Mouse (Mus musculus): Measurements from ENCODE around the gene Cmah. TPM values are rescaled to one million over a fixed set of nuclear protein-coding genes. Genes with fewer than 3 reads are reported as not detected.

The Cmah gene
- 0.04 and 0.17 TPM in 2 replicates for polyA plus RNA-seq (2015; fragmentation: Nextera tagmentation; extraction: Ambion mirVana)

DNA sequence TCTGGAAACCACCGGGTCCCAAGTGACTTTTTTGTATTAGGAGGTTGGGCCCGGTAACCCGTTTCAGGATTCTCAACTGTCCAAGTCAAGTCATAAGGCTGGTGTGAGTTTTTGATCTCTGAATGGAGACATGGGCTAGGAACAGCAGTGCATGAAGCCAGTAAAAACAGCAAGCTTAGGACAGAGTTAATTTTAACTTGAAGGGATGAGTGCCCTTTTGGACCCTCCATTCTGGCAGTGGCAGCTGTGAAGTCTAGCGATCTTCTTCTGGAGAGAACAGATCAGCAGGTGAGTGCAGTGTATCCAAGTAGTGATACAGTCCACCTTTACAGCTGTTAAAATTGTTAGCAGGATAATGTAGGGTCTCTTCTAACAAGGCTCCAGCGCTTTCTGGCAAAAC is at the start of gene Cmah:
Cmah (plus strand) TSS at position 204 of the 400 bp plus-strand sequence.

DNA sequence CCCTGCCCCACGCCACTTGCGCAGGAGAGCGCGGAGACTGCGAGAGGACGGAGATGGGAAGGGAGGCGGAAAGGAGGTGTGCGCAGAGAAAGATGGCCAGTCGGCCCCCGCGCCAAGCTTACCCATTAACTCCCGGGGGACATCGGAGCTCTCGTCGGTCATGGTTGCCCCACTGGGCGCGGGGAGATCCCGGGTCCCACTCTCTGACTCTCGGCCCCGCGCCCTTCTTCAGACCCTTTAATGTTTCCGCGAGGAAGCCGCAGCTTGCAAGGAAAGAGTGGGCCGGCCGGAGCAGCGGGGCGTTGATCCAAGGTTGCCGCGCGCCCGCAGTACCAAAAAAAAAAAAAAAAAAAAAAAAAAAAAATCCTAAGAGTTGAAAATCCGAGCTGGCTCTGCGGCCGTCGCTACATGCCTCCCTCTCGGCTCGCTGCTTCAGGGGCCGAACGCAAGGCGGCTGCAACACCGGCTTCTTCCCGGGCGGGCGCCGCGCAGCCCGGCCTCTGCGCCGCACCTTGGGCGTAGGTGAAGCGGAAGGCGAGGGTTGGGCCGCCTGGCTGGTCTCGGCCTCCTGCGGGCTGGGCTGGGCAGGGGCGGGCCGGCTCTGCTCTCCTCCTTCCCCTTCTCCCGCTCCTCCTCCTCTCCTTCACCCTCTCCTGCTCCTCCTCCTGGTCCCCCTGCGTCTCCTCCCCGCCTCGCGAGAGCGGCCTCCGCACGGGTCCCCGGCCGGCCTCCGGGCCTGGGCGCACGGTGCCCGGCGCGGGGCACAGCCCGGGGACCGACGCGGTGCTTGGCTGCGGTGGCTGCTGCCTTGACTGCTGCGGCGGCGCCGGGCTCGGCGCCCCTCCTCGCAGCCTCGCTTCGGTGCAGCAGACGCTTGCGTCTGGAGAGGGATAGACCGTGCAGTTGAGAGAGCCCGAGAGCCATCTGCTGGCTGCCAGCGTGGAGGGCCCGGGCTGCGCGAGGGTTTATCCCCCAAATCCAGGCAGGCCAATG is 46.5 kb upstream of the Cmah start, which contains the start of gene Carmil1:
Carmil1 (minus strand) TSS at position 357 of the 993 bp plus-strand sequence.

Other genes starting within 250 kb of the Cmah start
- 43.8 and 46.2 TPM in 2 replicates for gene Carmil1, start 46.6 kb upstream of the Cmah start, polyA plus RNA-seq (2015; fragmentation: Nextera tagmentation; extraction: Ambion mirVana)

All from neural tube, postnatal 0 days (tissue).